Comparison of ENCODE assay signal across 16 mouse cellular contexts in the genomic region with DNA sequence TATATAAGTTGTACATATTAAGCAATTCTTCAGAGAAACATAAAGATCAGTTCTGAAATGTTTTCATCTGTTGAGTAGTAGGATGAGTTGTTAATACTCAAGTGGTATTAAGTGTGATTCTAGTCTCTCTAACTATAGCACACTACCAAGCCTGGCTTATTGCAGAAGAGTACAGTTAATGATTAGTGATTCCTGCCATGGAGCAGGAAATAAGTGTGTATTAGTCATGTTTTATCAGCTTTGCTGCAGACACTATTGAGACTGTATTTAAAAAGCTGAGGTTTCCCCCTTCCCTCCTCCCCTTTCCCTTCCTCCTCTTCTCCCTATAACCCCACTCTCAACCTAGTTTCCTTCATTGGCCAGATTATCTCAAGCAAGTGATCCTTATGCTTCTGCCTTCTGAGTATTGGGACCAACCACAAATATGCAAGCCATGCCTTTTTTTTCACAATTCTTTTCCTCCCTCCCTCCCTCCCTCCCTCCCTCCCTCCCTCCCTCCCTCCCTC.
"Had no signal": no experiment of that assay in that cellular context is flagged by ENCODE, and none has a peak within 500 bp of the region (broad histone marks: within the 10 kb centered on the region; RNA-seq: fewer than 3 reads in every experiment).

No protein-coding gene starts in this region.

- H3K27me3 ChIP-seq: limb, embryonic 12.5 days; liver, embryonic 13.5 days; midbrain, embryonic 15.5 days; neural tube, embryonic 12.5 days had no signal

- H3K4me1 ChIP-seq: limb, embryonic 12.5 days; liver, embryonic 13.5 days; midbrain, embryonic 10.5 days; midbrain, embryonic 15.5 days; neural tube, embryonic 12.5 days had no signal

- H3K36me3 ChIP-seq: limb, embryonic 12.5 days; liver, embryonic 13.5 days; midbrain, embryonic 10.5 days; midbrain, embryonic 15.5 days; neural tube, embryonic 12.5 days had no signal

- H3K27ac ChIP-seq: hindbrain, postnatal 0 days; left cerebral cortex, adult 2 months; limb, embryonic 12.5 days; liver, embryonic 13.5 days; midbrain, embryonic 10.5 days; midbrain, embryonic 15.5 days; neural tube, embryonic 12.5 days had no signal

- DNase-seq: kidney, adult 11 months; liver; liver, embryonic 13.5 days; liver, postnatal 0 days; lung, postnatal 36 days; right cerebral cortex, postnatal 4 days; spleen, adult 18-20 months; thymus, adult 18-20 months; thymus, postnatal 14 days had no signal

- H3K4me2 ChIP-seq: limb, embryonic 12.5 days; liver, embryonic 13.5 days; midbrain, embryonic 15.5 days; neural tube, embryonic 12.5 days had no signal

- ATAC-seq: hindbrain, postnatal 0 days; liver, postnatal 0 days; lung, postnatal 0 days; midbrain, embryonic 15.5 days had no signal

- H3K9ac ChIP-seq: limb, embryonic 12.5 days; liver, embryonic 13.5 days; liver, postnatal 0 days; midbrain, embryonic 15.5 days; neural tube, embryonic 12.5 days had no signal

- H3K9me3 ChIP-seq: limb, embryonic 12.5 days; liver, embryonic 13.5 days; midbrain, embryonic 10.5 days; midbrain, embryonic 15.5 days; neural tube, embryonic 12.5 days had no signal

- H3K4me3 ChIP-seq: left cerebral cortex, adult 2 months; limb, embryonic 12.5 days; liver, embryonic 13.5 days; midbrain, embryonic 10.5 days; midbrain, embryonic 15.5 days; neural tube, embryonic 12.5 days had no signal
